Mouse (Mus musculus): ENCODE measurements around the gene Uap1l1. TPM values are rescaled to one million over a fixed set of nuclear protein-coding genes. Genes with fewer than 3 reads are reported as not detected.
"Not testable (repeated sequence)": the region's sequence is repeated elsewhere in the genome, so short reads cannot be mapped to it uniquely, and the experiment has no call there.

Gene Uap1l1
- polyA plus RNA-seq (2014; fragmentation: Nextera tagmentation; extraction: Ambion mirVana), result 8.9 and 9.1 TPM in 2 replicates

GRCm38 (mm10) chr2:25365091-25365761, at the start of gene Uap1l1:
TSS of gene Uap1l1 (minus strand) at chr2:25365682.
- WGBS, result under 1% methylated on average over 54 of the region's 54 CpGs
- Histone ChIP-seq H3K4me1 (ENCODE audit: control insufficient read depth, insufficient read depth, low read length) (0 out of 2 replicates have a peak, but pooled peaks cover 3% of the 10 kb centered on the region), H3K27ac (replicated peaks; ENCODE audit: low read depth, low read length) (no peak within 1 kb of the TSS), H3K9me3 (ENCODE audit: control insufficient read depth, low read length) (no peaks in the 10 kb centered on the region), H3K9ac (ENCODE audit: low read length) (peak within 1 kb of the TSS; percentile 73), H3K4me3 (ENCODE audit: low read depth, low read length) (peak within 1 kb of the TSS; percentile 56), H3K36me3 (ENCODE audit: control insufficient read depth, insufficient read depth, low read length) (no peaks in the 10 kb centered on the region; the same call in 1 of the 2 replicates), H3K4me2 (ENCODE audit: low read depth, severe bottlenecking) (peak within 1 kb of the TSS; percentile 99), H3K27me3 (ENCODE audit: control insufficient read depth, insufficient read depth, low read length) (peaks cover 18% of the 10 kb centered on the region)
- peak; percentile 58; the same call in 1 of the 2 replicates for ATAC-seq (ENCODE audit: insufficient number of reproducible peaks, low FRiP score, low TSS enrichment, low read depth)
- peak; percentile 79 for DNase-seq (ENCODE audit: low spot score)

- H3K4me3 ChIP-seq (ENCODE audit: low read depth, low read length); H3K27ac ChIP-seq (replicated peaks; ENCODE audit: low read depth, low read length); ATAC-seq (ENCODE audit: insufficient number of reproducible peaks, low FRiP score, low TSS enrichment, low read depth); H3K27me3 ChIP-seq (ENCODE audit: control insufficient read depth, insufficient read depth, low read length); H3K9me3 ChIP-seq (ENCODE audit: control insufficient read depth, low read length); H3K4me2 ChIP-seq (ENCODE audit: low read depth, severe bottlenecking); H3K36me3 ChIP-seq (ENCODE audit: control insufficient read depth, insufficient read depth, low read length); DNase-seq (ENCODE audit: low spot score); H3K4me1 ChIP-seq (ENCODE audit: control insufficient read depth, insufficient read depth, low read length); H3K9ac ChIP-seq (ENCODE audit: low read length): not testable (repeated sequence)
These were observed 48.0 kb upstream of the Uap1l1 start for GRCm38 (mm10) chr2:25413436-25413835.

GRCm38 (mm10) chr2:25408908-25409307, 43.4 kb upstream of the Uap1l1 start:
- DNase-seq (ENCODE audit: low spot score), result no peak
- no peaks in the 10 kb centered on the region for H3K4me1 ChIP-seq (ENCODE audit: control insufficient read depth, insufficient read depth, low read length)
- no peak overlapping the region for H3K27ac ChIP-seq (replicated peaks; ENCODE audit: low read depth, low read length)
- no peak overlapping the region for H3K4me3 ChIP-seq (ENCODE audit: low read depth, low read length)
- WGBS, result 80% methylated on average over 10 of the region's 10 CpGs
- H3K9me3 ChIP-seq (ENCODE audit: control insufficient read depth, low read length), result no peaks in the 10 kb centered on the region
- H3K9ac ChIP-seq (ENCODE audit: low read length), result no peak overlapping the region
- peaks cover 12% of the 10 kb centered on the region for H3K27me3 ChIP-seq (ENCODE audit: control insufficient read depth, insufficient read depth, low read length)
- no peaks in the 10 kb centered on the region for H3K36me3 ChIP-seq (ENCODE audit: control insufficient read depth, insufficient read depth, low read length)
- H3K4me2 ChIP-seq (ENCODE audit: low read depth, severe bottlenecking), result no peak overlapping the region
- ATAC-seq (ENCODE audit: insufficient number of reproducible peaks, low FRiP score, low TSS enrichment, low read depth), result no peak

GRCm38 (mm10) chr2:25403994-25404393, 38.5 kb upstream of the Uap1l1 start:
- no peak overlapping the region for H3K9ac ChIP-seq (ENCODE audit: low read length)
- DNase-seq (ENCODE audit: low spot score), result no peak
- H3K4me3 ChIP-seq (ENCODE audit: low read depth, low read length), result no peak overlapping the region
- no peak overlapping the region for H3K27ac ChIP-seq (replicated peaks; ENCODE audit: low read depth, low read length)
- H3K4me2 ChIP-seq (ENCODE audit: low read depth, severe bottlenecking), result no peak overlapping the region
- H3K9me3 ChIP-seq (ENCODE audit: control insufficient read depth, low read length), result no peaks in the 10 kb centered on the region
- ATAC-seq (ENCODE audit: insufficient number of reproducible peaks, low FRiP score, low TSS enrichment, low read depth), result no peak
- H3K36me3 ChIP-seq (ENCODE audit: control insufficient read depth, insufficient read depth, low read length), result no peaks in the 10 kb centered on the region
- peaks cover 54% of the 10 kb centered on the region for H3K27me3 ChIP-seq (ENCODE audit: control insufficient read depth, insufficient read depth, low read length)
- H3K4me1 ChIP-seq (ENCODE audit: control insufficient read depth, insufficient read depth, low read length), result peaks cover 5% of the 10 kb centered on the region; the same call in 1 of the 2 replicates
- WGBS, result 77% methylated on average over 4 of the region's 4 CpGs

- no peaks in the 10 kb centered on the region for H3K9me3 ChIP-seq (ENCODE audit: control insufficient read depth, low read length)
- no peaks in the 10 kb centered on the region for H3K36me3 ChIP-seq (ENCODE audit: control insufficient read depth, insufficient read depth, low read length)
- peak overlapping the region; percentile 40 for H3K4me3 ChIP-seq (ENCODE audit: low read depth, low read length)
- WGBS, result 2% methylated on average over 54 of the region's 54 CpGs
- peaks cover 5% of the 10 kb centered on the region; the same call in 1 of the 2 replicates for H3K4me1 ChIP-seq (ENCODE audit: control insufficient read depth, insufficient read depth, low read length)
- H3K27ac ChIP-seq (replicated peaks; ENCODE audit: low read depth, low read length), result no peak overlapping the region
- DNase-seq (ENCODE audit: low spot score) (peak; percentile 42), ATAC-seq (ENCODE audit: insufficient number of reproducible peaks, low FRiP score, low TSS enrichment, low read depth) (no peak)
- peaks cover 59% of the 10 kb centered on the region for H3K27me3 ChIP-seq (ENCODE audit: control insufficient read depth, insufficient read depth, low read length)
- peak overlapping the region; percentile 35; the same call in 1 of the 2 replicates for H3K9ac ChIP-seq (ENCODE audit: low read length)
- H3K4me2 ChIP-seq (ENCODE audit: low read depth, severe bottlenecking), result peak overlapping the region; percentile 67
These were observed 37.6 kb upstream of the Uap1l1 start for GRCm38 (mm10) chr2:25402972-25403601.

- H3K4me2 ChIP-seq (ENCODE audit: low read depth, severe bottlenecking), result peak overlapping the region; percentile 67
- H3K9ac ChIP-seq (ENCODE audit: low read length), result no peak overlapping the region
- peak overlapping the region; percentile 40; the same call in 1 of the 2 replicates for H3K4me3 ChIP-seq (ENCODE audit: low read depth, low read length)
- H3K9me3 ChIP-seq (ENCODE audit: control insufficient read depth, low read length), result no peaks in the 10 kb centered on the region
- DNase-seq (ENCODE audit: low spot score) (peak; percentile 95), ATAC-seq (ENCODE audit: insufficient number of reproducible peaks, low FRiP score, low TSS enrichment, low read depth) (no peak)
- H3K27ac ChIP-seq (replicated peaks; ENCODE audit: low read depth, low read length), result no peak overlapping the region
- H3K27me3 ChIP-seq (ENCODE audit: control insufficient read depth, insufficient read depth, low read length), result peaks cover 61% of the 10 kb centered on the region
- peaks cover 5% of the 10 kb centered on the region; the same call in 1 of the 2 replicates for H3K4me1 ChIP-seq (ENCODE audit: control insufficient read depth, insufficient read depth, low read length)
- H3K36me3 ChIP-seq (ENCODE audit: control insufficient read depth, insufficient read depth, low read length), result no peaks in the 10 kb centered on the region
- WGBS, result under 1% methylated on average over 13 of the region's 13 CpGs
These were observed 37.0 kb upstream of the Uap1l1 start for GRCm38 (mm10) chr2:25402377-25402971.

- H3K27me3 ChIP-seq (ENCODE audit: control insufficient read depth, insufficient read depth, low read length), result peaks cover 76% of the 10 kb centered on the region
- H3K4me1 ChIP-seq (ENCODE audit: control insufficient read depth, insufficient read depth, low read length), result peaks cover 5% of the 10 kb centered on the region
- ATAC-seq (ENCODE audit: insufficient number of reproducible peaks, low FRiP score, low TSS enrichment, low read depth) (no peak), DNase-seq (ENCODE audit: low spot score) (no peak)
- H3K9ac ChIP-seq (ENCODE audit: low read length), result no peak overlapping the region
- no peak overlapping the region for H3K4me2 ChIP-seq (ENCODE audit: low read depth, severe bottlenecking)
- no peak overlapping the region for H3K27ac ChIP-seq (replicated peaks; ENCODE audit: low read depth, low read length)
- no peaks in the 10 kb centered on the region for H3K36me3 ChIP-seq (ENCODE audit: control insufficient read depth, insufficient read depth, low read length)
- H3K4me3 ChIP-seq (ENCODE audit: low read depth, low read length), result no peak overlapping the region
- WGBS, result 3% methylated on average over 17 of the region's 17 CpGs
- no peaks in the 10 kb centered on the region for H3K9me3 ChIP-seq (ENCODE audit: control insufficient read depth, low read length)
These were observed 35.3 kb upstream of the Uap1l1 start for GRCm38 (mm10) chr2:25400764-25401163.

GRCm38 (mm10) chr2:25400291-25400690, 34.8 kb upstream of the Uap1l1 start:
- Histone ChIP-seq H3K4me3 (ENCODE audit: low read depth, low read length) (no peak overlapping the region), H3K4me1 (ENCODE audit: control insufficient read depth, insufficient read depth, low read length) (peaks cover 5% of the 10 kb centered on the region), H3K27me3 (ENCODE audit: control insufficient read depth, insufficient read depth, low read length) (peaks cover 80% of the 10 kb centered on the region), H3K36me3 (ENCODE audit: control insufficient read depth, insufficient read depth, low read length) (no peaks in the 10 kb centered on the region), H3K27ac (replicated peaks; ENCODE audit: low read depth, low read length) (no peak overlapping the region), H3K4me2 (ENCODE audit: low read depth, severe bottlenecking) (no peak overlapping the region), H3K9me3 (ENCODE audit: control insufficient read depth, low read length) (no peaks in the 10 kb centered on the region), H3K9ac (ENCODE audit: low read length) (no peak overlapping the region)
- ATAC-seq (ENCODE audit: insufficient number of reproducible peaks, low FRiP score, low TSS enrichment, low read depth) (no peak), DNase-seq (ENCODE audit: low spot score) (no peak)
- WGBS, result 24% methylated on average over 16 of the region's 16 CpGs
